Mouse (Mus musculus): Measurements from ENCODE around the gene Rere. TPM values are rescaled to one million over a fixed set of nuclear protein-coding genes. Genes with fewer than 3 reads are reported as not detected.
"Not testable (repeated sequence)": the region's sequence is repeated elsewhere in the genome, so short reads cannot be mapped to it uniquely, and the experiment has no call there.

The Rere gene
- polyA plus RNA-seq, 1 experiment = 26.2 TPM

- H3K27ac ChIP-seq (ENCODE audit: control insufficient read depth, insufficient read depth, low read depth, low read length) = no peak overlapping the region
- no peak overlapping the region for H3K4me3 ChIP-seq (ENCODE audit: control insufficient read depth, low read depth, low read length)
- TF ChIP-seq CTCF (IDR thresholded peaks at IDR 0.05; ENCODE audit: control insufficient read depth, insufficient read depth, insufficient replicate concordance, low read depth, low read length) = no peak
- no peaks in the 10 kb centered on the region for H3K27me3 ChIP-seq (ENCODE audit: control insufficient read depth, insufficient read depth, low read length)
- no peaks in the 10 kb centered on the region for H3K4me1 ChIP-seq (ENCODE audit: control insufficient read depth, insufficient read depth, low read length)
- H3K36me3 ChIP-seq (ENCODE audit: control insufficient read depth, insufficient read depth, low read length) = no peaks in the 10 kb centered on the region
Measured at GRCm38 (mm10) chr4:150476258-150476657, 194.8 kb downstream of the Rere start.

- Histone ChIP-seq H3K4me1 (ENCODE audit: control insufficient read depth, insufficient read depth, low read length) (no peaks in the 10 kb centered on the region), H3K27me3 (ENCODE audit: control insufficient read depth, insufficient read depth, low read length) (no peaks in the 10 kb centered on the region), H3K4me3 (ENCODE audit: control insufficient read depth, low read depth, low read length) (no peak overlapping the region), H3K27ac (ENCODE audit: control insufficient read depth, insufficient read depth, low read depth, low read length) (no peak overlapping the region), H3K36me3 (ENCODE audit: control insufficient read depth, insufficient read depth, low read length) (no peaks in the 10 kb centered on the region)
- TF ChIP-seq POLR2A (IDR thresholded peaks at IDR 0.05; ENCODE audit: control insufficient read depth, low read depth, low read length) (no peak), CTCF (IDR thresholded peaks at IDR 0.05; ENCODE audit: control insufficient read depth, insufficient read depth, insufficient replicate concordance, low read depth, low read length) (no peak)
Measured at GRCm38 (mm10) chr4:150478006-150478405, 196.6 kb downstream of the Rere start.

GRCm38 (mm10) chr4:150483081-150483480 is 201.6 kb downstream of the Rere start:
- not testable (repeated sequence) for H3K27me3 ChIP-seq (ENCODE audit: control insufficient read depth, insufficient read depth, low read length); H3K4me1 ChIP-seq (ENCODE audit: control insufficient read depth, insufficient read depth, low read length); H3K4me3 ChIP-seq (ENCODE audit: control insufficient read depth, low read depth, low read length); H3K27ac ChIP-seq (ENCODE audit: control insufficient read depth, insufficient read depth, low read depth, low read length); H3K36me3 ChIP-seq (ENCODE audit: control insufficient read depth, insufficient read depth, low read length)

- TF ChIP-seq POLR2A (IDR thresholded peaks at IDR 0.05; ENCODE audit: control insufficient read depth, low read depth, low read length) (no peak), CTCF (IDR thresholded peaks at IDR 0.05; ENCODE audit: control insufficient read depth, insufficient read depth, insufficient replicate concordance, low read depth, low read length) (no peak)
- H3K27ac ChIP-seq (ENCODE audit: control insufficient read depth, insufficient read depth, low read depth, low read length) = no peak overlapping the region
- no peaks in the 10 kb centered on the region; the same call in 1 of the 2 replicates for H3K4me1 ChIP-seq (ENCODE audit: control insufficient read depth, insufficient read depth, low read length)
- no peaks in the 10 kb centered on the region for H3K36me3 ChIP-seq (ENCODE audit: control insufficient read depth, insufficient read depth, low read length)
- no peak overlapping the region for H3K4me3 ChIP-seq (ENCODE audit: control insufficient read depth, low read depth, low read length)
- no peaks in the 10 kb centered on the region for H3K27me3 ChIP-seq (ENCODE audit: control insufficient read depth, insufficient read depth, low read length)
Measured at GRCm38 (mm10) chr4:150486097-150486496, 204.7 kb downstream of the Rere start.

GRCm38 (mm10) chr4:150487109-150487508 is 205.7 kb downstream of the Rere start:
- Histone ChIP-seq H3K27ac (ENCODE audit: control insufficient read depth, insufficient read depth, low read depth, low read length) (no peak overlapping the region), H3K4me3 (ENCODE audit: control insufficient read depth, low read depth, low read length) (no peak overlapping the region), H3K4me1 (ENCODE audit: control insufficient read depth, insufficient read depth, low read length) (no peaks in the 10 kb centered on the region; the same call in 1 of the 2 replicates), H3K27me3 (ENCODE audit: control insufficient read depth, insufficient read depth, low read length) (no peaks in the 10 kb centered on the region), H3K36me3 (ENCODE audit: control insufficient read depth, insufficient read depth, low read length) (no peaks in the 10 kb centered on the region)
- TF ChIP-seq CTCF (IDR thresholded peaks at IDR 0.05; ENCODE audit: control insufficient read depth, insufficient read depth, insufficient replicate concordance, low read depth, low read length) = no peak
- TF ChIP-seq POLR2A (IDR thresholded peaks at IDR 0.05; ENCODE audit: control insufficient read depth, low read depth, low read length) = no peak

GRCm38 (mm10) chr4:150488096-150488748 is 206.8 kb downstream of the Rere start:
- Histone ChIP-seq H3K36me3 (ENCODE audit: control insufficient read depth, insufficient read depth, low read length) (no peaks in the 10 kb centered on the region), H3K4me3 (ENCODE audit: control insufficient read depth, low read depth, low read length) (peak overlapping the region; percentile 39), H3K27ac (ENCODE audit: control insufficient read depth, insufficient read depth, low read depth, low read length) (peak overlapping the region; percentile 14), H3K27me3 (ENCODE audit: control insufficient read depth, insufficient read depth, low read length) (no peaks in the 10 kb centered on the region), H3K4me1 (ENCODE audit: control insufficient read depth, insufficient read depth, low read length) (no peaks in the 10 kb centered on the region; the same call in 1 of the 2 replicates)
- TF ChIP-seq CTCF (IDR thresholded peaks at IDR 0.05; ENCODE audit: control insufficient read depth, insufficient read depth, insufficient replicate concordance, low read depth, low read length) (no peak), POLR2A (IDR thresholded peaks at IDR 0.05; ENCODE audit: control insufficient read depth, low read depth, low read length) (no peak)

- no peak overlapping the region for H3K4me3 ChIP-seq (ENCODE audit: control insufficient read depth, low read depth, low read length)
- no peak overlapping the region for H3K27ac ChIP-seq (ENCODE audit: control insufficient read depth, insufficient read depth, low read depth, low read length)
- TF ChIP-seq POLR2A (IDR thresholded peaks at IDR 0.05; ENCODE audit: control insufficient read depth, low read depth, low read length) = no peak
- no peak for TF ChIP-seq CTCF (IDR thresholded peaks at IDR 0.05; ENCODE audit: control insufficient read depth, insufficient read depth, insufficient replicate concordance, low read depth, low read length)
- H3K36me3 ChIP-seq (ENCODE audit: control insufficient read depth, insufficient read depth, low read length) = no peaks in the 10 kb centered on the region
- no peaks in the 10 kb centered on the region for H3K27me3 ChIP-seq (ENCODE audit: control insufficient read depth, insufficient read depth, low read length)
- H3K4me1 ChIP-seq (ENCODE audit: control insufficient read depth, insufficient read depth, low read length) = no peaks in the 10 kb centered on the region; the same call in 1 of the 2 replicates
Measured at GRCm38 (mm10) chr4:150488767-150489166, 207.3 kb downstream of the Rere start.

GRCm38 (mm10) chr4:150490050-150490449 is 208.6 kb downstream of the Rere start:
- no peaks in the 10 kb centered on the region for H3K27me3 ChIP-seq (ENCODE audit: control insufficient read depth, insufficient read depth, low read length)
- H3K4me3 ChIP-seq (ENCODE audit: control insufficient read depth, low read depth, low read length) = no peak overlapping the region
- no peaks in the 10 kb centered on the region for H3K36me3 ChIP-seq (ENCODE audit: control insufficient read depth, insufficient read depth, low read length)
- H3K27ac ChIP-seq (ENCODE audit: control insufficient read depth, insufficient read depth, low read depth, low read length) = no peak overlapping the region
- H3K4me1 ChIP-seq (ENCODE audit: control insufficient read depth, insufficient read depth, low read length) = no peaks in the 10 kb centered on the region
- TF ChIP-seq CTCF (IDR thresholded peaks at IDR 0.05; ENCODE audit: control insufficient read depth, insufficient read depth, insufficient replicate concordance, low read depth, low read length) (no peak), POLR2A (IDR thresholded peaks at IDR 0.05; ENCODE audit: control insufficient read depth, low read depth, low read length) (no peak)
